Mouse (Mus musculus) stomach, embryonic 16.5 days (tissue): Measurements from ENCODE around the gene Nat9. TPM values are rescaled to one million over a fixed set of nuclear protein-coding genes. Genes with fewer than 3 reads are reported as not detected.

Experiments
- ATAC-seq: fragments of 200-750 bp; cut with Nextera tagmentation; 2 replicates; pipeline ENCODE4 v1.8.0; 2017; ENCODE audit warnings: moderate number of reproducible peaks, moderate TSS enrichment; ENCODE audit not compliant: insufficient read depth, low FRiP score
- H3K27ac ChIP-seq: fragments of 300-500 bp; sonication (generic); 2 replicates; pipeline ENCODE4 v1.5.1; 2014; ENCODE audit warnings: low read length
- H3K27me3 ChIP-seq: fragments of 300-500 bp; sonication (generic); 2 replicates; pipeline ENCODE4 v1.6.1; 2014; ENCODE audit warnings: low read length, control low read depth, mixed read lengths; ENCODE audit not compliant: control insufficient read depth, insufficient read depth
- H3K36me3 ChIP-seq: fragments of 300-500 bp; sonication (generic); 2 replicates; pipeline ENCODE4 v1.6.1; 2014; ENCODE audit warnings: low read length; ENCODE audit not compliant: control insufficient read depth, insufficient read depth
- H3K4me1 ChIP-seq: fragments of 300-500 bp; sonication (generic); 2 replicates; pipeline ENCODE4 v1.6.1; 2014; ENCODE audit warnings: low read length, control low read depth, mixed read lengths; ENCODE audit not compliant: control insufficient read depth, insufficient read depth
- H3K4me2 ChIP-seq: fragments of 300-500 bp; sonication (generic); 2 replicates; pipeline ENCODE4 v1.6.1; 2014; ENCODE audit warnings: low read depth, low read length, mixed read lengths
- H3K4me3 ChIP-seq: fragments of 300-500 bp; sonication (generic); replicated peaks from 2 replicates; pipeline ENCODE4 v1.5.1; 2014; ENCODE audit warnings: mild to moderate bottlenecking, low read length
- H3K9ac ChIP-seq: fragments of 300-500 bp; sonication (generic); 2 replicates; pipeline ENCODE4 v1.6.1; 2014; ENCODE audit warnings: low read length
- H3K9me3 ChIP-seq: fragments of 300-500 bp; sonication (generic); replicated peaks from 2 replicates; pipeline ENCODE4 v1.6.1; 2016; ENCODE audit warnings: low read length, control low read depth; ENCODE audit not compliant: control insufficient read depth
- WGBS: fragments of 180-500 bp; shearing (Covaris S2); extraction: QIAGEN DNeasy Blood & Tissue Kit; methylation state at CpG from one replicate; pipeline ENCODE4 v1.1.7; 2014; 5-methylcytosine and 5-hydroxymethylcytosine counted together
- polyA plus RNA-seq: library from polyadenylated mRNA; unstranded; fragments of >200 nt; fragmentation: Nextera tagmentation; extraction: Ambion mirVana; gene quantifications from 2 replicates; pipeline ENCODE4 v1.2.1, GENCODE M21; 2015

Gene Nat9
- polyA plus RNA-seq, 1 experiment from 2014 or later, result 21.8 TPM

DNA sequence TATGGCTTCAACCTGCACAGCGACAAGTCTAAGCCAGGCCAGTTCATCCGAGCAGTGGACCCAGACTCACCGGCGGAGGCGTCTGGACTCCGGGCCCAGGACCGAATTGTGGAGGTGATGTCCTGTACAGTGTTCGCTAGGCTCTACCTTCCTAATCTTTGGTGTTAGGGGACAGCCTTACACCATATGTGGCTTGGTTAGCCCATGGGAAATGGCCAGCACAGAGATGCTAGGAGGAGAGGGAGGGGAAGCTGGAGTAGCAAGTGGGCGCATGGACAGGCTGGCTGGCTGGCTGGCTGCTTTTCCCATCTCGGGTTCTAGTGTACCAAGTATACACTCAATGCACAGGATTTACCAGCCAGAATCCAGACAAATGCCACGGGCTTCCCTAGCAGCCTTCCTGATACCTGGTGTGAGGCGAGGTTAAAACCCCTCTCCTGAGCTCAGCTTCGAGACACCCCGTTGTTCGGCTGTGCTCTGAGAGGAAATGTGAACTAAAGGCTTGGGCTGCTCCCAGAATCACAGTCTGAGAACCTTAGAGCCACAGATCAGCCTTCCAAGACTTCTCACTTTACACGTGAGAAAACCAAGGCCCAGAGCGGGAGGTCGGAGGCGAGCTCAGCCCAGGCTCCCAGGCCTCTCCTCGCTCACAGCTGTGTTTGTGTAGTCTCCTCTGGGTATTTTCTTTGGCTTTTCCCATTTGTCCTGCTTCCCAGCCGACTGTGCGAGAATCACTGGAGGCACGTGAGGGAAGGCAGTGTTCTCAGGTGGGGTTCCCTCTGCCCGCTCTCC, 11.1 kb downstream of the Nat9 start:
- WGBS, result 58% methylated on average over 24 of the region's 24 CpGs
- no peak for ATAC-seq
- no peaks in the 10 kb centered on the region for H3K27me3 ChIP-seq
- H3K4me3 ChIP-seq, result no peak overlapping the region
- H3K36me3 ChIP-seq, result no peaks in the 10 kb centered on the region
- 0 out of 2 replicates have a peak overlapping the region, but pooled peaks have one; percentile 32 for H3K9ac ChIP-seq
- peaks cover 67% of the 10 kb centered on the region for H3K4me1 ChIP-seq
- peak overlapping the region; percentile 76 for H3K27ac ChIP-seq
- no peak overlapping the region for H3K4me2 ChIP-seq
- H3K9me3 ChIP-seq, result no peaks in the 10 kb centered on the region

DNA sequence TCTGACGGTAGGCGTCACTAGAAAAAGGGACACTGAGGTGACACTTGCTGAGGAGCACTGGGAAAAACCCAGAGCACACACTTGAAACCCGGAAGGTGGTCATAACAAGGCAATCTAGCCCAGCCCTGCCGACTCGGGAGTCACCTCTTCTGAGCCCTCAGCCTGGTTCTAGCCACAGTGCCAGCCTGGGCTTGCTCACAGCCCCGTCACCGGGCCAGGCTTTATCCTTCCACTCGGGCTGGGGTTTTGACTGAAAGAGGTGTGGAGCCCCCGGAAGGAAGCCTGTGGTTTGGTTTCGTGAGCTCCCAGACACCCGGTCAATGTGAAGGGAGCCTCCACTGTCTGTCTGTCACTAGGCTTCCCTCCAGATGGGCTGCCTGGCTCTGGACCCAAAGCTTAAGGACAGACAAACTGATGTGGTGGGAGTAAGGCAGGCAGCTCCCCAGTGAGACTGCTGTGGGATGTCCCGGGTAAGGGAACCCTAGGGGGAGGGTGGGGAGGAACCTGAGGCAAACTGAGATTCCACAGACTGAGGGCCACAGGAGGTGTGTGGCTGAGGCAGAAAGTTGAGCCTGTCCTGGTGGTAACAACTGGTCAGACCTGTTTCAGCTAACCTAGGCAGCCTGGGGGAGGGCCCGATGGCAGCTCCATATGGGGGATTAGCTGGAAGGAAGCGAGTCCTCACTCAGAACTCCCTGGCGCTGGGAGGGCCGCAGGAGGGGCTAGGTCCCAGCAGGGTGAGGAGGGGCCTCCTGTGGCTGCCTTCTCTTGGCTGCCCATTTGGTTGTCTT, 13.9 kb downstream of the Nat9 start:
- Histone ChIP-seq H3K4me2 (peak overlapping the region; percentile 40), H3K9me3 (no peaks in the 10 kb centered on the region), H3K4me3 (peak overlapping the region; percentile 1; the same call in 1 of the 2 replicates), H3K9ac (peak overlapping the region; percentile 57), H3K4me1 (peaks cover 63% of the 10 kb centered on the region), H3K36me3 (no peaks in the 10 kb centered on the region), H3K27me3 (no peaks in the 10 kb centered on the region), H3K27ac (peak overlapping the region; percentile 89)
- ATAC-seq, result peak; percentile 61; the same call in 1 of the 2 replicates
- 19% methylated on average over 16 of the region's 16 CpGs for WGBS

DNA sequence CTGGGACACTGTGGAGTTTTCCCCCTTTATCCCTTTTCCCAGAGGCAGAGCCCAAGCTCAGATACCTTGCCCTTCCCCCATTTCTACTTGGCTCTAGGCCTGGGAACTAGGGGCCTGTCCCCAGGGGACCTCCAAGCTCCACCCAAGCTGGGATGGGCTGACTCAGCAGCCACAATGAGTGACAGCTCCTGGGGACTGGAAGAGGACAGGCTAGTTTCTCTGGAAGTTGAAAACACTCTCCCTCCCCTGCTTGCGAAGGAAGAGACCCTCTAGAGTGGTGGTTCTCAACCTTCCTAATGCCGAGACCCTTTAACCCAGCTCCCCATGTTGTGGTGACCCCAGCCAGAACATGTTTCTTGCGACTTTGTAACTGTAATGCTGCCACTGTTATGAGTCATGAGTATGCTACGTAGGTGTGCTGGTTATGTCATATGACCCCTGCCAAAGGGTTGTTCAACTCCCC, 14.8 kb downstream of the Nat9 start:
- peak; percentile 58; the same call in 1 of the 2 replicates for ATAC-seq
- Histone ChIP-seq H3K4me2 (peak overlapping the region; percentile 40), H3K4me3 (no peak overlapping the region), H3K36me3 (no peaks in the 10 kb centered on the region), H3K9ac (peak overlapping the region; percentile 44; the same call in 1 of the 2 replicates), H3K4me1 (peaks cover 60% of the 10 kb centered on the region), H3K27ac (peak overlapping the region; percentile 89), H3K27me3 (no peaks in the 10 kb centered on the region), H3K9me3 (no peaks in the 10 kb centered on the region)
- WGBS, result 41% methylated on average over 4 of the region's 4 CpGs

- H3K27ac ChIP-seq, result no peak overlapping the region
- H3K4me2 ChIP-seq, result no peak overlapping the region
- H3K36me3 ChIP-seq, result no peaks in the 10 kb centered on the region
- 44% methylated on average over 8 of the region's 8 CpGs for WGBS
- no peaks in the 10 kb centered on the region for H3K27me3 ChIP-seq
- ATAC-seq, result no peak
- H3K9me3 ChIP-seq, result no peaks in the 10 kb centered on the region
- no peak overlapping the region for H3K4me3 ChIP-seq
- H3K9ac ChIP-seq, result no peak overlapping the region
- H3K4me1 ChIP-seq, result peaks cover 42% of the 10 kb centered on the region
Measured at GRCm38 (mm10) chr11:115171125-115171524, 16.5 kb downstream of the Nat9 start.

DNA sequence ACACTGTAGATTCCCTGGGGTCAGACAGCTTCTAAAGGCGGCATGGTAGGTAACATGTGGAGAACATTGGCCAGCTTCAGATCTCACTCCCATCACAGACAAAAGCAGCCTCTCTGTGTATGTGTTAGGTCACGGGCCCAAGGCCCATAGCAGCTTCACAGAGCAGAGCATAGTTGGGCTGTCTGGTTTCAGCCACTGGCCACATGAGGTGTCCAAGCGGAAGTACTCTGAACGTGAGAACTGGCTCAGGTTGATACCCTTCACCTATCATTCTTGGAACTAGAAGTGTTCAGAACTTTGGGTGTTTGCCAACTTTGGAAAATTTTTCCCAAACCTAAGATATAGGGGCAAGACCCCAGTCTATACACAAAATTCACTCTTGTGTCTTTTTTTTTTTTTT, 18.2 kb downstream of the Nat9 start:
- Histone ChIP-seq H3K36me3 (no peaks in the 10 kb centered on the region), H3K9ac (no peak overlapping the region), H3K4me3 (no peak overlapping the region), H3K9me3 (no peaks in the 10 kb centered on the region), H3K4me2 (no peak overlapping the region), H3K27ac (no peak overlapping the region), H3K27me3 (no peaks in the 10 kb centered on the region), H3K4me1 (peaks cover 37% of the 10 kb centered on the region)
- no peak for ATAC-seq
- 90% methylated on average over 4 of the region's 4 CpGs for WGBS

DNA sequence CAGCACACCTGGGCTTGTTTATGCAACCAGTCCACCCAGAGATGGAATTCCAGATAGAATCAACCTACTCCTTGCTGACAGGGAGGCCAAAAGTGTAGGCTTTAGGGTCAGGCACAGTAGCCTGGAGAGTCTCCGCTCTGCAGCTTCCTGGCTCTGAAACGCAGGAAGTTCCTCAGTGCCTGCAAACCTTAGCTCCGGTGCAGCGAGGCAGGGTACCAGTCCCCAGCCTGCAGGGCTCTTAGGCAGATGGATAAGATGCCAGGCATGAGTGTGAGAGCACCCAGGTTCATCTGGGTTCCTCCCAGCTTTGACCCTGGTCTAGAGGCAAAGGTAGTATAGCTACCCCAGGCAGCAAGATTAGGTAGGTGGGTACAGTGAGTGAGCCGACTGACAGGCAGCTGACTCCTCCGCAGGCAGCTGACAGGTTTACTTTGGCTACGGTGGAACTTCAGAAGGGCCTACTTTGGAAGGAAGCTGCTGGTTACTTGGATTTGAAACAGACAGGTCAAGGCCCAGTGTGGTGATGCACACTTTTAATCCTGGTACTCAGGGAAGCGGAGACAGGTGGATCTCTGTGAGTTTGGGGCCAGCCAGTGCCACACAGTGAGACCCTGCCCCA, 19.9 kb downstream of the Nat9 start:
- Histone ChIP-seq H3K9me3 (no peaks in the 10 kb centered on the region), H3K4me1 (peaks cover 27% of the 10 kb centered on the region)

DNA sequence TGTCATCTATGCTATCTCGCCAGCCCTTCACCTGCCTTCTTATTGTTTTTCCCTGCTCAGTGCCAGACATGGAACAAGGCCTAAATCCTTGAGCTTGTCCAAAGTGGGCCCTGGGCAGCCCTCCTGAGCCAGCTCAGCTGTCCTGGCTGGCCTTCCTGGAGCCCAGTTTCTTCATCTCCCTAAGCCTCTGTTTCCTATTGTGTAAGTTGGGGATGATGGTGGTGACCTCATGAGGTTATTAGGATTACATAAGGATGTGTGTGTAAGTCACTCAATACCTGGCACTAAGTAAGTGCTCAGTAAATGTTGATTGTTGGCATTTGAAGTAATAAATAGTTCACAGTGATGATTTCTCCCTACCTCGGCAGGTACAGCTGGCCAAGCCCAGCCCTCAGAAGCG, 20.9 kb downstream of the Nat9 start:
- no peak for ATAC-seq
- Histone ChIP-seq H3K27ac (no peak overlapping the region), H3K9me3 (no peaks in the 10 kb centered on the region), H3K4me2 (no peak overlapping the region), H3K4me3 (no peak overlapping the region), H3K36me3 (no peaks in the 10 kb centered on the region), H3K4me1 (peaks cover 27% of the 10 kb centered on the region), H3K27me3 (no peaks in the 10 kb centered on the region), H3K9ac (no peak overlapping the region)
- WGBS, result 76% methylated on average over 3 of the region's 3 CpGs

More for the DNA sequence above, 19.9 kb downstream of the Nat9 start:
- Histone ChIP-seq H3K9ac (no peak overlapping the region), H3K27ac (no peak overlapping the region), H3K4me3 (no peak overlapping the region), H3K4me2 (peak overlapping the region; percentile 5; the same call in 1 of the 2 replicates), H3K27me3 (no peaks in the 10 kb centered on the region), H3K36me3 (no peaks in the 10 kb centered on the region)
- no peak for ATAC-seq
- 68% methylated on average over 8 of the region's 8 CpGs for WGBS

DNA sequence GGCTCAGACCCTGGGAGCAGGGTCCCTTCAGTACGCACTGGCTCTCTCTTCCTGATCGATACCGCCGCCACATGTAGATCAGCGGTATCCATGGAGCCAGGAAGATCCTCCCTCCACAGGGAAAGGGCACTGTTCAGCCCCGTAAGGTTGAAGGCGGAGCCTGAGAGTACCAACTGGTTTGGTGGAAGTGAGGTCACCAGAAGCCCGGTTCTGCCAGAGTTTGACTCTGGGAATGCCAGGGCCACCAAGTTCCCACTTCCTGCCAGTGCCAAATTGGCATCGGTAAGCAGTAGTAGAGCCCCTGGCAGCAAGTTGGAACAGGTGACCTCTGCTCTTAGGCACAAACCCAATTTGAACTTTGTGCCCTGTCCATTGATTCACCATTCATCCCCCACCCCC, 22.7 kb downstream of the Nat9 start:
- H3K9ac ChIP-seq, result peak overlapping the region; percentile 82
- H3K27ac ChIP-seq, result peak overlapping the region; percentile 65
- WGBS, result 2% methylated on average over 9 of the region's 9 CpGs
- H3K4me1 ChIP-seq, result peaks cover 28% of the 10 kb centered on the region
- H3K36me3 ChIP-seq, result no peaks in the 10 kb centered on the region
- ATAC-seq, result peak; percentile 14; the same call in 1 of the 2 replicates
- no peaks in the 10 kb centered on the region for H3K9me3 ChIP-seq
- H3K4me2 ChIP-seq, result peak overlapping the region; percentile 91
- H3K27me3 ChIP-seq, result no peaks in the 10 kb centered on the region
- H3K4me3 ChIP-seq, result peak overlapping the region; percentile 82
